Mouse (Mus musculus) embryo, embryonic 9.5 days (tissue): ENCODE measurements around the gene Wars2.
A peak's percentile ranks its signal among the peaks of the same experiment; 100 is the strongest.

ENCODE experiments used
- DNase-seq: peaks from one replicate; pipeline ENCODE4 v3.0.0-alpha.2; 2017; ENCODE audit errors: extremely low spot score

The Wars2 gene

GRCm38 (mm10) chr3:99188097-99188496 lies 47.2 kb downstream of the Wars2 start:
- DNase-seq: no peak

GRCm38 (mm10) chr3:99193576-99193975 lies 52.7 kb downstream of the Wars2 start:
- no peak for DNase-seq

GRCm38 (mm10) chr3:99203331-99203730 lies 62.5 kb downstream of the Wars2 start:
- DNase-seq: no peak

GRCm38 (mm10) chr3:99208416-99208815 lies 67.5 kb downstream of the Wars2 start:
- DNase-seq: no peak

GRCm38 (mm10) chr3:99211105-99211698 lies 70.3 kb downstream of the Wars2 start:
- peak; percentile 18 for DNase-seq

- no peak for DNase-seq
Measured at GRCm38 (mm10) chr3:99227807-99228206, 86.9 kb downstream of the Wars2 start.

- DNase-seq: peak; percentile 72
Measured at GRCm38 (mm10) chr3:99233393-99234318, 92.8 kb downstream of the Wars2 start.

GRCm38 (mm10) chr3:99234319-99234869 lies 93.5 kb downstream of the Wars2 start:
- DNase-seq: no peak

- no peak for DNase-seq
Measured at GRCm38 (mm10) chr3:99235116-99235803, 94.4 kb downstream of the Wars2 start.

- peak; percentile 48 for DNase-seq
Measured at GRCm38 (mm10) chr3:99235804-99236755, 95.2 kb downstream of the Wars2 start.

- DNase-seq: peak; percentile 9
Measured at GRCm38 (mm10) chr3:99238691-99239090, 97.8 kb downstream of the Wars2 start.

GRCm38 (mm10) chr3:99239301-99240045 lies 98.6 kb downstream of the Wars2 start:
- peak; percentile 20 for DNase-seq

GRCm38 (mm10) chr3:99240213-99240720 lies 99.4 kb downstream of the Wars2 start, which contains the start of gene Tbx15:
TSS of gene Tbx15 (plus strand) at chr3:99240381.
- DNase-seq: no peak

GRCm38 (mm10) chr3:99240811-99241738 lies 100.2 kb downstream of the Wars2 start:
- DNase-seq: peak; percentile 73

GRCm38 (mm10) chr3:99242481-99242880 lies 101.6 kb downstream of the Wars2 start:
- peak; percentile 29 for DNase-seq

GRCm38 (mm10) chr3:99245341-99245740 lies 104.5 kb downstream of the Wars2 start:
- DNase-seq: no peak

GRCm38 (mm10) chr3:99246629-99247028 lies 105.8 kb downstream of the Wars2 start:
- DNase-seq: no peak

GRCm38 (mm10) chr3:99247586-99247985 lies 106.7 kb downstream of the Wars2 start:
- peak; percentile 28 for DNase-seq
